ENCODE assay signal across 8 mouse cellular contexts in genomic region chr1:75521321-75522031, GRCm38 (mm10). TPM values are rescaled to one million over a fixed set of nuclear protein-coding genes. Genes with fewer than 3 reads are reported as not detected.
A peak's percentile ranks its signal among the peaks of the same experiment; 100 is the strongest.
DNase-seq lines count a peak whose midpoint lies in the region; ATAC-seq and TF ChIP-seq lines count a peak whose summit lies in the region.

TSS of gene Stk11ip (plus strand) at chr1:75521529.

- peak within 1 kb of the TSS; percentile 90 for H3K4me3 ChIP-seq in E14TG2a.4 (replicated peaks; ENCODE audit: low read length)
- peak within 1 kb of the TSS; percentile 63 for H3K4me3 ChIP-seq in forebrain, embryonic 12.5 days (replicated peaks)
- H3K4me3 ChIP-seq in heart, postnatal 0 days (ENCODE audit: low read depth, low read length) = peak within 1 kb of the TSS; percentile 71
- H3K4me3 ChIP-seq in liver, embryonic 16.5 days (ENCODE audit: low read depth, low read length) = peak within 1 kb of the TSS; percentile 79
- H3K4me3 ChIP-seq in neural tube, embryonic 13.5 days = peak within 1 kb of the TSS; percentile 45
- peak within 1 kb of the TSS; percentile 99 for H3K4me3 ChIP-seq in testis, adult 2 months (ENCODE audit: control insufficient read depth, low read depth, low read length)

- no peaks in the 10 kb centered on the region for H3K9me3 ChIP-seq in E14TG2a.4 (ENCODE audit: low read length)
- H3K9me3 ChIP-seq in forebrain, embryonic 12.5 days = no peaks in the 10 kb centered on the region
- H3K9me3 ChIP-seq in heart, postnatal 0 days (replicated peaks; ENCODE audit: control insufficient read depth, low read length) = no peaks in the 10 kb centered on the region
- no peaks in the 10 kb centered on the region for H3K9me3 ChIP-seq in liver, embryonic 16.5 days (replicated peaks; ENCODE audit: control insufficient read depth, low read length)
- H3K9me3 ChIP-seq in neural tube, embryonic 13.5 days = no peaks in the 10 kb centered on the region

- no peaks in the 10 kb centered on the region for H3K27me3 ChIP-seq in E14TG2a.4 (ENCODE audit: insufficient read depth, low read length)
- no peaks in the 10 kb centered on the region for H3K27me3 ChIP-seq in forebrain, embryonic 12.5 days
- H3K27me3 ChIP-seq in heart, postnatal 0 days (ENCODE audit: control insufficient read depth, insufficient read depth, low read length) = no peaks in the 10 kb centered on the region
- H3K27me3 ChIP-seq in liver, embryonic 16.5 days (ENCODE audit: control insufficient read depth, insufficient read depth, low read depth, low read length) = no peaks in the 10 kb centered on the region
- no peaks in the 10 kb centered on the region for H3K27me3 ChIP-seq in neural tube, embryonic 13.5 days
- no peaks in the 10 kb centered on the region for H3K27me3 ChIP-seq in testis, adult 2 months (ENCODE audit: control insufficient read depth, insufficient read depth, low read length)

- H3K27ac ChIP-seq in forebrain, embryonic 12.5 days = peak within 1 kb of the TSS; percentile 92
- H3K27ac ChIP-seq in heart, postnatal 0 days (ENCODE audit: low read depth) = peak within 1 kb of the TSS; percentile 94
- H3K27ac ChIP-seq in liver, embryonic 16.5 days (ENCODE audit: low read length) = peak within 1 kb of the TSS; percentile 74
- H3K27ac ChIP-seq in neural tube, embryonic 13.5 days (replicated peaks) = peak within 1 kb of the TSS; percentile 90
- H3K27ac ChIP-seq in testis, adult 2 months (ENCODE audit: control insufficient read depth, insufficient read depth, low read depth, low read length) = peak within 1 kb of the TSS; percentile 95

- peak; percentile 88 for TF ChIP-seq POLR2A in testis, adult 2 months (IDR thresholded peaks at IDR 0.05; ENCODE audit: control insufficient read depth, low read depth, low read length)

- under 1% methylated on average over 46 of the region's 46 CpGs for WGBS in forebrain, embryonic 12.5 days
- 0% methylated on average over 46 of the region's 46 CpGs for WGBS in heart, postnatal 0 days
- under 1% methylated on average over 46 of the region's 46 CpGs for WGBS in liver, embryonic 16.5 days (ENCODE audit: insufficient replicate concordance)
- WGBS in neural tube, embryonic 13.5 days = under 1% methylated on average over 46 of the region's 46 CpGs

- no peak for TF ChIP-seq CTCF in E14TG2a.4 (conservative IDR thresholded peaks at IDR 0.05; ENCODE audit: low read length)
- no peak for TF ChIP-seq CTCF in heart, postnatal 0 days (IDR thresholded peaks at IDR 0.05; ENCODE audit: low read depth)
- no peak for TF ChIP-seq CTCF in testis, adult 2 months (IDR thresholded peaks at IDR 0.05; ENCODE audit: control insufficient read depth, insufficient read depth, insufficient replicate concordance, low read depth, low read length)

- DNase-seq in c-Kit-positive CD71-positive TER-119-positive erythroid progenitor cells, embryonic 14.5 days (ENCODE audit: low spot score) = peak; percentile 94
- DNase-seq in heart, postnatal 0 days (ENCODE audit: low spot score) = peak; percentile 97
- DNase-seq in kidney, postnatal 4 days = peak; percentile 95 to 97

- H3K36me3 ChIP-seq in E14TG2a.4 (ENCODE audit: insufficient read depth, low read length) = peaks cover 21% of the 10 kb centered on the region
- peaks cover 8% of the 10 kb centered on the region for H3K36me3 ChIP-seq in forebrain, embryonic 12.5 days (replicated peaks)
- H3K36me3 ChIP-seq in heart, postnatal 0 days (replicated peaks; ENCODE audit: control insufficient read depth, insufficient read depth, low read length) = peaks cover 12% of the 10 kb centered on the region
- H3K36me3 ChIP-seq in liver, embryonic 16.5 days (ENCODE audit: control insufficient read depth, insufficient read depth) = no peaks in the 10 kb centered on the region
- H3K36me3 ChIP-seq in neural tube, embryonic 13.5 days = peaks cover 13% of the 10 kb centered on the region; the same call in 1 of the 2 replicates
- H3K36me3 ChIP-seq in testis, adult 2 months (ENCODE audit: control insufficient read depth, insufficient read depth, low read length) = no peaks in the 10 kb centered on the region

- ATAC-seq in forebrain, embryonic 12.5 days (ENCODE audit: low FRiP score) = peak; percentile 97
- peak; percentile 98 for ATAC-seq in heart, postnatal 0 days (ENCODE audit: insufficient read depth, low read depth)
- peak; percentile 95 for ATAC-seq in liver, embryonic 16.5 days (ENCODE audit: low read depth)
- ATAC-seq in neural tube, embryonic 13.5 days (ENCODE audit: low read depth) = peak; percentile 96

- TF ChIP-seq EP300 in heart, postnatal 0 days (IDR thresholded peaks at IDR 0.05; ENCODE audit: low read depth) = peak; percentile 78; the same call in 1 of the 2 replicates

- H3K4me2 ChIP-seq in forebrain, embryonic 12.5 days = peak within 1 kb of the TSS; percentile 59
- peak within 1 kb of the TSS; percentile 81 for H3K4me2 ChIP-seq in heart, postnatal 0 days (ENCODE audit: low read depth, low read length)
- H3K4me2 ChIP-seq in liver, embryonic 16.5 days (ENCODE audit: low read depth, low read length) = peak within 1 kb of the TSS; percentile 76
- peak within 1 kb of the TSS; percentile 62 for H3K4me2 ChIP-seq in neural tube, embryonic 13.5 days

- peak within 1 kb of the TSS; percentile 33 for H3K9ac ChIP-seq in forebrain, embryonic 12.5 days
- H3K9ac ChIP-seq in heart, postnatal 0 days (replicated peaks; ENCODE audit: low read depth, low read length) = peak within 1 kb of the TSS; percentile 52
- H3K9ac ChIP-seq in liver, embryonic 16.5 days (ENCODE audit: low read depth, low read length) = peak within 1 kb of the TSS; percentile 70
- peak within 1 kb of the TSS; percentile 67 for H3K9ac ChIP-seq in neural tube, embryonic 13.5 days

- H3K4me1 ChIP-seq in E14TG2a.4 (replicated peaks; ENCODE audit: low read depth, low read length) = peaks cover 55% of the 10 kb centered on the region
- H3K4me1 ChIP-seq in forebrain, embryonic 12.5 days = peaks cover 13% of the 10 kb centered on the region
- peaks cover 28% of the 10 kb centered on the region for H3K4me1 ChIP-seq in heart, postnatal 0 days (ENCODE audit: control insufficient read depth, insufficient read depth)
- H3K4me1 ChIP-seq in liver, embryonic 16.5 days (ENCODE audit: control insufficient read depth, low read depth, low read length) = peaks cover 5% of the 10 kb centered on the region
- peaks cover 12% of the 10 kb centered on the region for H3K4me1 ChIP-seq in neural tube, embryonic 13.5 days (replicated peaks)
- peaks cover 2% of the 10 kb centered on the region; the same call in 1 of the 2 replicates for H3K4me1 ChIP-seq in testis, adult 2 months (ENCODE audit: control insufficient read depth, insufficient read depth, low read length)

RNA-seq across cellular contexts. Expression of gene Stk11ip, which starts in this region (rescaled TPM):
- polyA plus RNA-seq in forebrain, embryonic 12.5 days (2016; fragmentation: Nextera tagmentation; extraction: Ambion mirVana) = 24.4 and 27.8 TPM in 2 replicates
- 16.4 and 18.4 TPM in 2 replicates for total RNA-seq in heart, postnatal 0 days (2014; rRNA removed; ENCODE audit: low replicate concordance)
- 7.3 and 8.3 TPM in 2 replicates for polyA plus RNA-seq in heart, postnatal 0 days (2015; fragmentation: Nextera tagmentation; extraction: Ambion mirVana)
- 4.9 and 5.7 TPM in 2 replicates for polyA plus RNA-seq in liver, embryonic 16.5 days (2015; fragmentation: Nextera tagmentation; extraction: Ambion mirVana)
- 19.7 and 20.1 TPM in 2 replicates for polyA plus RNA-seq in neural tube, embryonic 13.5 days (2015; fragmentation: Nextera tagmentation; extraction: Ambion mirVana)
- 22.4 and 24.2 TPM in 2 replicates for polyA plus RNA-seq in testis, adult 2 months (2012; rRNA removed)

Comparison
In these comparisons a context has a peak if more than half of its experiments do, and no peak if none do; other contexts are left out.
1. Peak in every context shown above with its lines: DNase-seq, ATAC-seq, H3K4me3 ChIP-seq and H3K27ac ChIP-seq.
2. H3K4me3 ChIP-seq: peak in every context shown above with its lines; median percentile 99 in testis, adult 2 months; 90 in E14TG2a.4; 79 in liver, embryonic 16.5 days; 71 in heart, postnatal 0 days; 63 in forebrain, embryonic 12.5 days; 45 in neural tube, embryonic 13.5 days.